Mouse (Mus musculus) MEL (cell line): Measurements from ENCODE around the gene Lingo1.

Source experiments
- HCFC1 ChIP-seq: IDR thresholded peaks from 2 replicates; pipeline ENCODE4 v1.6.1; 2012; ENCODE audit warnings: low read depth, mild to moderate bottlenecking, inconsistent platforms, low read length, improper control_type of control experiment, moderate library complexity
- POLR2A ChIP-seq, 2 experiments: IDR thresholded peaks; 2 replicates each; pipeline ENCODE4 v1.6.1; 2011 to 2012; ENCODE audit warnings: low read length in 2 of 2, mild to moderate bottlenecking in 2 of 2, control low read depth in 1 of 2, improper control_type of control experiment in 1 of 2, low read depth in 1 of 2, moderate library complexity in 1 of 2; ENCODE audit not compliant: control insufficient read depth in 1 of 2, insufficient read depth in 1 of 2, poor library complexity in 1 of 2

DNA sequence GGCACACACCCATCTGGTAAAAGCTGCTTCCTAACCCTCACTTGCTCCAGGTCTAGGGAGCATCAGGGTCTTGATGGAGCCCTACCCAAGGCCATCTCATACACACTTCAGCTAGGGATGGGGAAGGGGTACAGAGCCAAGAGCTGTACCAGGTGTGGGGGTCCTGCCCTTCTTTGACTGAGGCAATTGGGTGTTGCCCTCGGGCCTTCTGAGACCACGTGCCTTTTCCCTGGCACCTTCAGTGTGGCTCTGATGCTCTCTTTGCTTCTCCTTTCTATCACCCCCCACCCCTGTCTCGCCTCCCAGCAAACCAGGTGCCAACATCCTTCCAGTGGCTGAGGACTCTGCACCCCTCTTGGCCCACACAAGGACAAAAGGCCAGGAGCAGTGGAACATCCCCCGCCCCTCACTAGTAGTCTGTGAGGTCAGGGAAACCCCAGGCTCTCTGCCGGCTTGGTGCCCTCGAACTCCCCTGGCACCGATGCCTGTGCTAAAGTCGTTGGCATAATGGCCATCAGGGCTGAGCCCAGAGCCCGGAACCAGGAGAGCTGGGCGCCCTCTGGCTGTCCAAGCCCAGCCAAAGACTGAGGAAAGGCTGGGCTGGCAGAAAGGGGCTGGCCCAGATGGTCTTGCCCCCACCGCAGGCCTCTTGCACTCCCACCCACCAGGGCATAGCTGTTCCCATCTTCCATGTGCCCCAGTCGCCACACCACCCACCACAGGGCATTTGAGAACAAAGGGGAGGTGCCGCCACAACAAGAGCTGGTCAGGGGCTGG, 162.6 kb downstream of the Lingo1 start:
- no peak for TF ChIP-seq HCFC1
- TF ChIP-seq POLR2A (IDR thresholded peaks at IDR 0.05; ENCODE audit: control insufficient read depth in 1 of 2, insufficient read depth in 1 of 2, low read depth in 1 of 2, low read length in 2 of 2, poor library complexity in 1 of 2), result no peak
